Mouse (Mus musculus) liver, embryonic 12.5 days (tissue): ENCODE results near the gene Rflnb. TPM values are rescaled to one million over a fixed set of nuclear protein-coding genes. Genes with fewer than 3 reads are reported as not detected.
A peak's percentile ranks its signal among the peaks of the same experiment; 100 is the strongest.
"Not testable (repeated sequence)": the region's sequence is repeated elsewhere in the genome, so short reads cannot be mapped to it uniquely, and the experiment has no call there.

ENCODE experiments used
- ATAC-seq: fragments of 200-750 bp; cut with Nextera tagmentation; 2 replicates; pipeline ENCODE4 v1.8.0; 2017; ENCODE audit warnings: moderate number of reproducible peaks, mild to moderate bottlenecking, moderate library complexity
- H3K27ac ChIP-seq: fragments of 300-500 bp; sonication (generic); 2 replicates; pipeline ENCODE4 v1.5.1; 2016; ENCODE audit warnings: mild to moderate bottlenecking
- H3K27me3 ChIP-seq: fragments of 300-500 bp; sonication (generic); replicated peaks from 2 replicates; pipeline ENCODE4 v1.6.1; 2016; ENCODE audit warnings: mild to moderate bottlenecking, moderate library complexity
- H3K36me3 ChIP-seq: fragments of 300-500 bp; sonication (generic); 2 replicates; pipeline ENCODE4 v1.6.1; 2016; ENCODE audit warnings: mild to moderate bottlenecking, moderate library complexity
- H3K4me1 ChIP-seq: fragments of 300-500 bp; sonication (generic); 2 replicates; pipeline ENCODE4 v1.6.1; 2016
- H3K4me2 ChIP-seq: fragments of 300-500 bp; sonication (generic); 2 replicates; pipeline ENCODE4 v1.6.1; 2016; ENCODE audit warnings: mild to moderate bottlenecking, moderate library complexity
- H3K4me3 ChIP-seq: fragments of 300-500 bp; sonication (generic); 2 replicates; pipeline ENCODE4 v1.5.1; 2016; ENCODE audit warnings: mild to moderate bottlenecking, moderate library complexity
- H3K9ac ChIP-seq: fragments of 300-500 bp; sonication (generic); 2 replicates; pipeline ENCODE4 v1.6.1; 2016; ENCODE audit warnings: mild to moderate bottlenecking, moderate library complexity
- H3K9me3 ChIP-seq: fragments of 300-500 bp; sonication (generic); replicated peaks from 2 replicates; pipeline ENCODE4 v1.6.1; 2016; ENCODE audit warnings: mild to moderate bottlenecking, moderate library complexity
- whole genome bisulfite sequencing: fragments of 180-500 bp; shearing (Covaris S2); methylation state at CpG from one replicate; pipeline ENCODE4 v1.1.7; 2016; ENCODE audit not compliant: insufficient replicate concordance; 5-methylcytosine and 5-hydroxymethylcytosine counted together
- polyA plus RNA-seq: library from polyadenylated mRNA; unstranded; fragments of >200 nt; fragmentation: Nextera tagmentation; extraction: Ambion mirVana; gene quantifications from 2 replicates; pipeline ENCODE4 v1.2.1, GENCODE M21; 2016

Rflnb gene
- polyA plus RNA-seq, 1 experiment from 2014 or later, result 4.5 TPM

- ATAC-seq, result no peak
These were observed 5.8 kb upstream of the Rflnb start for GRCm38 (mm10) chr11:76033359-76033758.

DNA sequence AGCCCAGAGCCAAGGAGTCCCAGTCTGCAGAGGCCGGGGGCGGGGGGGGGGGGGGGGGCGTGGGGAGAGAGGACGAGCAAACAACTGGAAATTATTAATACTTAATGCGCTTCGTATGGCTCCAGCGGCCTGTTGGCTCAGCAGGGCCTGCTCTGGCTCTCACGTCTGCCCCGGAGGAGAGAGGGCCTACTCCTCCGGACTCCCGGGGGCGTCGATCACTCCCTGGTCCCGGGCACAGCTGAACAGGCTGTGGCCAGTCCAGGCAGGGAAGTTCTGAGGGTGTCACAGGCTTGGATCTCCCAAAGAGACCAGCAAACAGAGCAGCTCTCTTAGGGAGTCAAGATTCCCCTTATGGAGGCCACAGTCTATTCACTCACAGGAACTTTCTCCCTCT, 487 bp upstream of the Rflnb start:
- Histone ChIP-seq H3K9ac (peak overlapping the region; percentile 70), H3K27ac (no peak overlapping the region)
- 9% methylated on average over 13 of the region's 14 CpGs for WGBS

More at GRCm38 (mm10) chr11:76033359-76033758, 5.8 kb upstream of the Rflnb start:
- Histone ChIP-seq H3K9me3 (no peaks in the 10 kb centered on the region), H3K27me3 (peaks cover 12% of the 10 kb centered on the region), H3K9ac (no peak overlapping the region), H3K36me3 (no peaks in the 10 kb centered on the region), H3K4me2 (no peak overlapping the region), H3K4me3 (no peak overlapping the region), H3K4me1 (peaks cover under 1% of the 10 kb centered on the region; the same call in 1 of the 2 replicates), H3K27ac (no peak overlapping the region)
- 70% methylated on average over 6 of the region's 6 CpGs for WGBS

GRCm38 (mm10) chr11:76026527-76027138, 949 bp downstream of the Rflnb start:
- H3K27ac ChIP-seq, result no peak overlapping the region
- H3K4me1 ChIP-seq, result peaks cover 22% of the 10 kb centered on the region
- peak overlapping the region; percentile 70 for H3K9ac ChIP-seq
- peak overlapping the region; percentile 98 for H3K4me2 ChIP-seq
- no peaks in the 10 kb centered on the region for H3K36me3 ChIP-seq
- H3K4me3 ChIP-seq, result peak overlapping the region; percentile 67
- WGBS, result 20% methylated on average over 14 of the region's 14 CpGs
- no peak for ATAC-seq
- H3K9me3 ChIP-seq, result no peaks in the 10 kb centered on the region
- peaks cover 62% of the 10 kb centered on the region for H3K27me3 ChIP-seq

More for the DNA sequence above, 487 bp upstream of the Rflnb start:
- Histone ChIP-seq H3K36me3 (no peaks in the 10 kb centered on the region), H3K4me3 (peak overlapping the region; percentile 67), H3K27me3 (peaks cover 62% of the 10 kb centered on the region), H3K4me2 (peak overlapping the region; percentile 98), H3K4me1 (peaks cover 22% of the 10 kb centered on the region), H3K9me3 (no peaks in the 10 kb centered on the region)
- peak; percentile 33 for ATAC-seq

- no peak for ATAC-seq
- Histone ChIP-seq H3K27me3 (peaks cover 62% of the 10 kb centered on the region), H3K9ac (no peak overlapping the region), H3K36me3 (no peaks in the 10 kb centered on the region), H3K4me2 (no peak overlapping the region), H3K9me3 (no peaks in the 10 kb centered on the region), H3K4me3 (no peak overlapping the region), H3K27ac (no peak overlapping the region), H3K4me1 (peaks cover 22% of the 10 kb centered on the region)
- 46% methylated on average over 7 of the region's 7 CpGs for WGBS
These were observed 2.5 kb downstream of the Rflnb start for GRCm38 (mm10) chr11:76025080-76025583.

GRCm38 (mm10) chr11:76020916-76021315, 6.7 kb downstream of the Rflnb start:
- Histone ChIP-seq H3K4me2 (no peak overlapping the region), H3K9me3 (no peaks in the 10 kb centered on the region), H3K27ac (no peak overlapping the region), H3K4me1 (peaks cover 3% of the 10 kb centered on the region; the same call in 1 of the 2 replicates), H3K27me3 (peaks cover 26% of the 10 kb centered on the region), H3K9ac (no peak overlapping the region), H3K4me3 (no peak overlapping the region), H3K36me3 (no peaks in the 10 kb centered on the region)
- 68% methylated on average over 9 of the region's 9 CpGs for WGBS
- no peak for ATAC-seq

GRCm38 (mm10) chr11:76019879-76020278, 7.7 kb downstream of the Rflnb start:
- H3K36me3 ChIP-seq, result no peaks in the 10 kb centered on the region
- peaks cover 19% of the 10 kb centered on the region for H3K27me3 ChIP-seq
- ATAC-seq, result no peak
- H3K4me2 ChIP-seq, result no peak overlapping the region
- H3K9me3 ChIP-seq, result no peaks in the 10 kb centered on the region
- H3K27ac ChIP-seq, result no peak overlapping the region
- H3K4me3 ChIP-seq, result no peak overlapping the region
- H3K9ac ChIP-seq, result no peak overlapping the region
- no peaks in the 10 kb centered on the region for H3K4me1 ChIP-seq
- WGBS, result 70% methylated on average over 4 of the region's 4 CpGs

GRCm38 (mm10) chr11:76015814-76016213, 11.8 kb downstream of the Rflnb start:
- no peak overlapping the region for H3K9ac ChIP-seq
- no peak for ATAC-seq
- H3K27me3 ChIP-seq, result 0 out of 2 replicates have a peak, but pooled peaks cover 4% of the 10 kb centered on the region
- no peaks in the 10 kb centered on the region for H3K36me3 ChIP-seq
- no peak overlapping the region for H3K27ac ChIP-seq
- H3K4me2 ChIP-seq, result no peak overlapping the region
- H3K4me3 ChIP-seq, result no peak overlapping the region
- no peaks in the 10 kb centered on the region for H3K9me3 ChIP-seq
- 56% methylated on average over 4 of the region's 4 CpGs for WGBS
- no peaks in the 10 kb centered on the region for H3K4me1 ChIP-seq

- Histone ChIP-seq H3K9me3 (no peaks in the 10 kb centered on the region), H3K4me2 (no peak overlapping the region), H3K9ac (no peak overlapping the region), H3K27me3 (0 out of 2 replicates have a peak, but pooled peaks cover 4% of the 10 kb centered on the region), H3K4me3 (no peak overlapping the region), H3K4me1 (no peaks in the 10 kb centered on the region), H3K27ac (no peak overlapping the region), H3K36me3 (no peaks in the 10 kb centered on the region)
- no peak for ATAC-seq
- 75% methylated on average over 6 of the region's 6 CpGs for WGBS
These were observed 12.3 kb downstream of the Rflnb start for GRCm38 (mm10) chr11:76015251-76015650.

GRCm38 (mm10) chr11:76010838-76011624, 16.6 kb downstream of the Rflnb start:
- H3K27me3 ChIP-seq, result 0 out of 2 replicates have a peak, but pooled peaks cover 4% of the 10 kb centered on the region
- H3K4me3 ChIP-seq, result no peak overlapping the region
- H3K9me3 ChIP-seq, result no peaks in the 10 kb centered on the region
- no peak for ATAC-seq
- no peak overlapping the region for H3K9ac ChIP-seq
- H3K4me1 ChIP-seq, result no peaks in the 10 kb centered on the region
- H3K4me2 ChIP-seq, result no peak overlapping the region
- 44% methylated on average over 9 of the region's 9 CpGs for WGBS
- H3K27ac ChIP-seq, result no peak overlapping the region
- H3K36me3 ChIP-seq, result no peaks in the 10 kb centered on the region

GRCm38 (mm10) chr11:76009101-76009500, 18.5 kb downstream of the Rflnb start:
- Histone ChIP-seq H3K27me3 (no peaks in the 10 kb centered on the region), H3K4me2 (no peak overlapping the region), H3K4me1 (no peaks in the 10 kb centered on the region), H3K9ac (no peak overlapping the region), H3K4me3 (no peak overlapping the region), H3K27ac (no peak overlapping the region), H3K9me3 (no peaks in the 10 kb centered on the region), H3K36me3 (no peaks in the 10 kb centered on the region)
- ATAC-seq, result no peak
- 67% methylated on average over 6 of the region's 6 CpGs for WGBS

GRCm38 (mm10) chr11:76008162-76008561, 19.4 kb downstream of the Rflnb start:
- no peak overlapping the region for H3K4me2 ChIP-seq
- no peaks in the 10 kb centered on the region for H3K36me3 ChIP-seq
- peaks cover 4% of the 10 kb centered on the region for H3K27me3 ChIP-seq
- H3K27ac ChIP-seq, result no peak overlapping the region
- WGBS, result 70% methylated on average over 2 of the region's 2 CpGs
- no peak for ATAC-seq
- no peaks in the 10 kb centered on the region for H3K9me3 ChIP-seq
- no peak overlapping the region for H3K4me3 ChIP-seq
- H3K9ac ChIP-seq, result no peak overlapping the region
- no peaks in the 10 kb centered on the region for H3K4me1 ChIP-seq

- not testable (repeated sequence) for H3K4me1 ChIP-seq, H3K36me3 ChIP-seq, ATAC-seq, H3K4me3 ChIP-seq, H3K4me2 ChIP-seq, H3K9me3 ChIP-seq, H3K27ac ChIP-seq, H3K9ac ChIP-seq
- WGBS, result 77% methylated on average over 7 of the region's 7 CpGs
- H3K27me3 ChIP-seq, result peaks cover 32% of the 10 kb centered on the region
These were observed 23.3 kb downstream of the Rflnb start for GRCm38 (mm10) chr11:76004276-76004675.
